Mouse (Mus musculus): ENCODE measurements at regions not wholly inside any gene's neighbourhood (a gene's known extent, or its start where the extent isn't known, plus 50 kb on each side); places are given as distances from the start of the nearest gene placed in this dataset.
A peak's percentile ranks its signal among the peaks of the same experiment; 100 is the strongest.

DNA sequence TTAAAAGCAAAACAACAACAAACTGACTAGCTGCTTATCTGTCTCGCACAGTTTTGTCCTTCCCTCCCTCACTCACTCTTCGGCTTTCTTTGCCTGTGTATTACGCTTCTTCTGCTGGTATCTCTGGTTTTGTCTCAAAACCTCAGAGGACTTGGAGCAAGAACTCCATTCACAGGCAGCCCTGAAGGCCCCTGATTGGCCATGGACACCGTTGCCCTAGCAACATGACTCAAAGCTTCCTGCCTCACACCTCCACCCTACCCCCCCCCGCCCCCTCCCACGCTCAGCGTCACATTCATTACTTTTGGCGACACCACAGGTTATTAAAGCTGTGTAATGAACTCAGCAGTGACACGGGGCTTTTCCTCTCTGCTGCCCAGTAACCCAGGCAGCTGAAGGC, 96.7 kb downstream of the Ets2 start:
- no peak overlapping the region for H3K9ac ChIP-seq (ENCODE audit: low read length)
- no peak overlapping the region for H3K4me3 ChIP-seq (ENCODE audit: low read depth, low read length)
- H3K4me1 ChIP-seq (ENCODE audit: control insufficient read depth, insufficient read depth, low read length), result no peaks in the 10 kb centered on the region
- no peaks in the 10 kb centered on the region for H3K36me3 ChIP-seq (ENCODE audit: control insufficient read depth, insufficient read depth, low read length)
- no peak overlapping the region for H3K4me2 ChIP-seq
- DNase-seq (ENCODE audit: low spot score, missing footprints) (no peak), ATAC-seq (ENCODE audit: low FRiP score) (no peak)
- WGBS, result 70% methylated on average over 9 of the region's 9 CpGs
- H3K27ac ChIP-seq (ENCODE audit: low read depth, low read length), result no peak overlapping the region
- no peaks in the 10 kb centered on the region for H3K9me3 ChIP-seq (ENCODE audit: control insufficient read depth, low read length)
- H3K27me3 ChIP-seq (ENCODE audit: control insufficient read depth, insufficient read depth, low read length), result no peaks in the 10 kb centered on the region

DNA sequence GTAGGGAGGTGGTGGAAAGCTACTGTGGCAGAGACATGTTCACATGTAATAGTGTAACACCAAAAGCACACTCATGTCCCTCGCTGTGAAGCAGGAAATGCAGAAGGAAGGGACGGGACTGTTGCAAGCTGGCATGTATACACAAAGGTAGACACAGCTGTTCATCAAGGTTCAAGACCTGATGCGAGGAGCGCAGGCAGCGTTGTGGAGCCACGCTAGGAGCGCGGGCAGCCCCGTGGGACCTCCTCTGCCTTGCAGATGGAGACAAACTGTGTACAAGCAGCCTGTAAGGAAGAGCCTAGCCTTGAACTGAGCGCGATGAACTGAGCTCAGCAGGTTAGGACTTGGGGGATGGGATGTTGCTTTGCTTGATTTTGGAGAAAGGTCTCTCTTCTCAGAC, 96.2 kb downstream of the Ets2 start:
- Histone ChIP-seq H3K4me3 (ENCODE audit: low read depth, low read length) (no peak overlapping the region), H3K27me3 (ENCODE audit: control insufficient read depth, insufficient read depth, low read length) (no peaks in the 10 kb centered on the region), H3K9ac (ENCODE audit: low read length) (no peak overlapping the region), H3K4me2 (no peak overlapping the region), H3K4me1 (ENCODE audit: control insufficient read depth, insufficient read depth, low read length) (no peaks in the 10 kb centered on the region), H3K9me3 (ENCODE audit: control insufficient read depth, low read length) (no peaks in the 10 kb centered on the region), H3K36me3 (ENCODE audit: control insufficient read depth, insufficient read depth, low read length) (no peaks in the 10 kb centered on the region), H3K27ac (ENCODE audit: low read depth, low read length) (no peak overlapping the region)
- no peak for ATAC-seq (ENCODE audit: low FRiP score)
- DNase-seq (ENCODE audit: low spot score, missing footprints), result no peak
- 88% methylated on average over 11 of the region's 11 CpGs for WGBS

DNA sequence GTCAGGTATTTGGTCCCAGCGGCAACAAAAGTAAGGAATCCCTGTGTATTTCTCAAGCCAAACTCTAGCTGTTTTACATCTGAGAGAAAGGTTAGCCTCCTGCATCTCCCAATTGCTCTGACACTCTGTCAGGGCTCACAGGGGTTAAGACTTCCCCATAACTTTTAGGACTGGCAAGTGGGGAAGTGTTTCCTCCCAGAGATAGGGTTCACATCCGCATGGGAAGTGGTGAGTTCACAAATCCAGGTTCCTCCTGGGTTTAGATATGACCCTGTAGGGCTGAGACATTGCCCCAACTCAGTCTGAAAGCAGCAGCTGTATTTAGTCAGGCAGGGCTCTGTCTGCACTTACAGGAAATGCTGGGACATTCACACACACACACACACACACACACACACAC, 95.3 kb downstream of the Ets2 start:
- Histone ChIP-seq H3K4me1 (ENCODE audit: control insufficient read depth, insufficient read depth, low read length) (no peaks in the 10 kb centered on the region), H3K27me3 (ENCODE audit: control insufficient read depth, insufficient read depth, low read length) (no peaks in the 10 kb centered on the region), H3K27ac (ENCODE audit: low read depth, low read length) (no peak overlapping the region), H3K9me3 (ENCODE audit: control insufficient read depth, low read length) (no peaks in the 10 kb centered on the region), H3K9ac (ENCODE audit: low read length) (no peak overlapping the region), H3K4me3 (ENCODE audit: low read depth, low read length) (no peak overlapping the region), H3K4me2 (no peak overlapping the region), H3K36me3 (ENCODE audit: control insufficient read depth, insufficient read depth, low read length) (no peaks in the 10 kb centered on the region)
- DNase-seq (ENCODE audit: low spot score, missing footprints), result no peak
- no peak for ATAC-seq (ENCODE audit: low FRiP score)
- WGBS, result 86% methylated on average over 2 of the region's 2 CpGs

DNA sequence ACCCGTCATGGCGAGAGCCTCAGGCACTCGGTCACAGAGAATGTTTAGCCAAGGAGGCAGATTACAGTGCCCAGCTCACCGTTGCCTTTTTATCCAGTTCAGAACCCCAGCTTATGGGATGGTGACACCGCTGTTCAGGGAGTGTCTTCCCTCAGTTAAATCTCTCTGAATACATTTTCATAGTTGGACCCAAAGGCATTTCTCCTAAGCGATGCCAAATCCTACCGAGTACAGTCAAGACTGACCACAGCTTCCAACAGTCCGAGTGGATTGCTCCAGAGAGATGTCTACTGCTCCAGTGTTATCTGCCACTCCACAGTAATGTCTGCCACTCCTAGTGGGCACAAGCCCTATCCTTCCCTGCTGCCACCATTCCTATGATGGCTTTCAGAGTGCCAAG, 93.0 kb downstream of the Ets2 start:
- 86% methylated on average over 8 of the region's 8 CpGs for WGBS
- Histone ChIP-seq H3K9ac (ENCODE audit: low read length) (no peak overlapping the region), H3K4me2 (no peak overlapping the region), H3K4me3 (ENCODE audit: low read depth, low read length) (no peak overlapping the region), H3K27ac (ENCODE audit: low read depth, low read length) (no peak overlapping the region), H3K36me3 (ENCODE audit: control insufficient read depth, insufficient read depth, low read length) (no peaks in the 10 kb centered on the region), H3K9me3 (ENCODE audit: control insufficient read depth, low read length) (no peaks in the 10 kb centered on the region), H3K27me3 (ENCODE audit: control insufficient read depth, insufficient read depth, low read length) (no peaks in the 10 kb centered on the region), H3K4me1 (ENCODE audit: control insufficient read depth, insufficient read depth, low read length) (no peaks in the 10 kb centered on the region)
- no peak for ATAC-seq (ENCODE audit: low FRiP score)
- DNase-seq (ENCODE audit: low spot score, missing footprints), result no peak

DNA sequence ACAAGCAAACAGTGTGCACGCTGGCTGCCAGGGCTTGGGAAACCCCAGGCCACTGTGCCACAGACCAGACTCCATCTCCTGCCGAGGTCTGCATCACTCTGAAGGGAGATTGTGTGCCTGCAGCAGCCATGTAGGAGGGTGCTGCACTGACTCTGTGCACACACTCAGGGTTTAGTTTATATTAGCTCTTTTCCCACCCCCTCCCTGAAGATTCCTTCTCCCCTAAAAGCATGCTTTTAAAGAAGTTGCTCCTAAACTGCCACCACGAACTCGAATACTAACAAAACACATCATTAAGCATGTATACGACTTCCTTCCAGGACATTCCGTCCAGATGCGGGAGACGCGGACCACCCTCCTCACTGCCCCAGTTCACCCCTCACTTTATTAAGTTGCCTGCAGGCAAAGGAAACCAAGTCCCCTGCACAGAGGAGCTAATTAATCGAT, 92.4 kb downstream of the Ets2 start:
- Histone ChIP-seq H3K9me3 (ENCODE audit: control insufficient read depth, low read length) (no peaks in the 10 kb centered on the region), H3K9ac (ENCODE audit: low read length) (no peak overlapping the region), H3K4me1 (ENCODE audit: control insufficient read depth, insufficient read depth, low read length) (no peaks in the 10 kb centered on the region), H3K27ac (ENCODE audit: low read depth, low read length) (no peak overlapping the region), H3K4me3 (ENCODE audit: low read depth, low read length) (no peak overlapping the region), H3K36me3 (ENCODE audit: control insufficient read depth, insufficient read depth, low read length) (no peaks in the 10 kb centered on the region), H3K27me3 (ENCODE audit: control insufficient read depth, insufficient read depth, low read length) (no peaks in the 10 kb centered on the region), H3K4me2 (no peak overlapping the region)
- ATAC-seq (ENCODE audit: low FRiP score), result no peak
- DNase-seq (ENCODE audit: low spot score, missing footprints), result no peak
- WGBS, result 85% methylated on average over 10 of the region's 10 CpGs

DNA sequence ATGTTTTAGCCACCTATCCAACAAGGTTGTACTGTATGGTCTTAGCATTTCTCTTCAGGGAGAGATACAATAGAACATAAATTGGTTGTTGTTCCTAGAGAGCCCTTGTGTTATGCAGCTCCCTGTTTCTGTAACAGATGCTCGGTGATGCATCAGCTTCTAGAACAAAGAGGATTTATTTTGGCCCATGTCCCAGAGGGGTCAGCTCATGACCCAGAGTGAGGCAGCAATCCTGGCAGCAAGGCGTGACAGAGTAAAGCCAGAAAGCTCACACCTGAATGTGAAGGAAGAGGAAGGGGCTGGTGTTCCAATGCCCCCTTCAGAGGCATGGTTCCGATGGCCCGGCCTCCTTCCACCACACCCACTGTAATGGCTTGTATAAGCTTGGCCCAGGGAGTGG, 88.8 kb downstream of the Ets2 start:
- no peaks in the 10 kb centered on the region for H3K27me3 ChIP-seq (ENCODE audit: control insufficient read depth, insufficient read depth, low read length)
- 84% methylated on average over 4 of the region's 4 CpGs for WGBS
- DNase-seq (ENCODE audit: low spot score, missing footprints) (no peak), ATAC-seq (ENCODE audit: low FRiP score) (no peak)
- no peaks in the 10 kb centered on the region for H3K36me3 ChIP-seq (ENCODE audit: control insufficient read depth, insufficient read depth, low read length)
- no peak overlapping the region for H3K27ac ChIP-seq (ENCODE audit: low read depth, low read length)
- no peak overlapping the region for H3K4me2 ChIP-seq
- no peak overlapping the region for H3K4me3 ChIP-seq (ENCODE audit: low read depth, low read length)
- no peak overlapping the region for H3K9ac ChIP-seq (ENCODE audit: low read length)
- H3K4me1 ChIP-seq (ENCODE audit: control insufficient read depth, insufficient read depth, low read length), result no peaks in the 10 kb centered on the region
- no peaks in the 10 kb centered on the region for H3K9me3 ChIP-seq (ENCODE audit: control insufficient read depth, low read length)

- H3K9ac ChIP-seq (ENCODE audit: low read length), result no peak overlapping the region
- H3K36me3 ChIP-seq (ENCODE audit: control insufficient read depth, insufficient read depth, low read length), result no peaks in the 10 kb centered on the region
- no peaks in the 10 kb centered on the region for H3K9me3 ChIP-seq (ENCODE audit: control insufficient read depth, low read length)
- no peak overlapping the region for H3K4me3 ChIP-seq (ENCODE audit: low read depth, low read length)
- no peak overlapping the region for H3K27ac ChIP-seq (ENCODE audit: low read depth, low read length)
- ATAC-seq (ENCODE audit: low FRiP score) (no peak), DNase-seq (ENCODE audit: low spot score, missing footprints) (no peak)
- H3K4me1 ChIP-seq (ENCODE audit: control insufficient read depth, insufficient read depth, low read length), result no peaks in the 10 kb centered on the region
- no peak overlapping the region for H3K4me2 ChIP-seq
- no peaks in the 10 kb centered on the region for H3K27me3 ChIP-seq (ENCODE audit: control insufficient read depth, insufficient read depth, low read length)
Measured at GRCm38 (mm10) chr16:95789548-95789947, 87.7 kb downstream of the Ets2 start.

GRCm38 (mm10) chr16:95781681-95782080, 79.8 kb downstream of the Ets2 start:
- Histone ChIP-seq H3K27me3 (ENCODE audit: control insufficient read depth, insufficient read depth, low read length) (no peaks in the 10 kb centered on the region), H3K4me2 (no peak overlapping the region), H3K4me1 (ENCODE audit: control insufficient read depth, insufficient read depth, low read length) (no peaks in the 10 kb centered on the region), H3K36me3 (ENCODE audit: control insufficient read depth, insufficient read depth, low read length) (no peaks in the 10 kb centered on the region), H3K9ac (ENCODE audit: low read length) (no peak overlapping the region), H3K4me3 (ENCODE audit: low read depth, low read length) (no peak overlapping the region), H3K9me3 (ENCODE audit: control insufficient read depth, low read length) (no peaks in the 10 kb centered on the region), H3K27ac (ENCODE audit: low read depth, low read length) (no peak overlapping the region)
- WGBS, result 90% methylated on average over 5 of the region's 5 CpGs
- DNase-seq (ENCODE audit: low spot score, missing footprints) (peak; percentile 75), ATAC-seq (ENCODE audit: low FRiP score) (no peak)

GRCm38 (mm10) chr16:95780431-95780830, 78.6 kb downstream of the Ets2 start:
- 71% methylated on average over 2 of the region's 2 CpGs for WGBS
- Histone ChIP-seq H3K9me3 (ENCODE audit: control insufficient read depth, low read length) (no peaks in the 10 kb centered on the region), H3K4me1 (ENCODE audit: control insufficient read depth, insufficient read depth, low read length) (no peaks in the 10 kb centered on the region), H3K4me3 (ENCODE audit: low read depth, low read length) (no peak overlapping the region), H3K9ac (ENCODE audit: low read length) (no peak overlapping the region), H3K27ac (ENCODE audit: low read depth, low read length) (no peak overlapping the region), H3K36me3 (ENCODE audit: control insufficient read depth, insufficient read depth, low read length) (no peaks in the 10 kb centered on the region), H3K27me3 (ENCODE audit: control insufficient read depth, insufficient read depth, low read length) (no peaks in the 10 kb centered on the region), H3K4me2 (no peak overlapping the region)
- no peak for ATAC-seq (ENCODE audit: low FRiP score)
- DNase-seq (ENCODE audit: low spot score, missing footprints), result peak; percentile 75
